Mouse (Mus musculus) heart, embryonic 14.5 days (tissue): Measurements from ENCODE around the gene Ankrd36. TPM values are rescaled to one million over a fixed set of nuclear protein-coding genes. Genes with fewer than 3 reads are reported as not detected.
"Not testable (repeated sequence)": the region's sequence is repeated elsewhere in the genome, so short reads cannot be mapped to it uniquely, and the experiment has no call there.

ENCODE experiments used
- ATAC-seq: fragments of 200-750 bp; cut with Nextera tagmentation; 2 replicates; pipeline ENCODE4 v1.8.0; 2017; ENCODE audit warnings: low read depth, moderate TSS enrichment; ENCODE audit not compliant: insufficient number of reproducible peaks, insufficient read depth, low FRiP score
- H3K27ac ChIP-seq, 2 experiments: fragments of 200-500 bp in 1 of 2; fragments of 300-500 bp in 1 of 2; sonication (generic) in 1 of 2; replicated peaks in 1 of 2; 2 replicates each; pipeline ENCODE4 v1.5.1; 2012 to 2014; ENCODE audit warnings: low read depth in 2 of 2, low read length in 2 of 2, control low read depth in 1 of 2, mild to moderate bottlenecking in 1 of 2, mixed read lengths in 1 of 2; ENCODE audit not compliant: control insufficient read depth in 1 of 2, insufficient read depth in 1 of 2
- H3K27me3 ChIP-seq: fragments of 300-500 bp; sonication (generic); 2 replicates; pipeline ENCODE4 v1.6.1; 2014; ENCODE audit warnings: mild to moderate bottlenecking, low read length, control low read depth; ENCODE audit not compliant: control insufficient read depth, insufficient read depth
- H3K36me3 ChIP-seq: fragments of 300-500 bp; sonication (generic); 2 replicates; pipeline ENCODE4 v1.6.1; 2014; ENCODE audit warnings: mild to moderate bottlenecking, control low read depth, low read length, mixed read lengths; ENCODE audit not compliant: control insufficient read depth, insufficient read depth
- H3K4me1 ChIP-seq, 2 experiments: fragments of 200-500 bp in 1 of 2; fragments of 300-500 bp in 1 of 2; sonication (generic) in 1 of 2; 2 replicates each; pipeline ENCODE4 v1.6.1; 2012 to 2014; ENCODE audit warnings: low read length in 2 of 2, control low read depth in 1 of 2, mixed read lengths in 1 of 2; ENCODE audit not compliant: control insufficient read depth in 2 of 2, insufficient read depth in 2 of 2
- H3K4me2 ChIP-seq: fragments of 300-500 bp; sonication (generic); 2 replicates; pipeline ENCODE4 v1.6.1; 2014; ENCODE audit warnings: mild to moderate bottlenecking, low read length
- H3K4me3 ChIP-seq, 2 experiments: fragments of 200-500 bp in 1 of 2; fragments of 300-500 bp in 1 of 2; sonication (generic) in 1 of 2; 2 replicates each; pipeline ENCODE4 v1.5.1; 2012 to 2014; ENCODE audit warnings: low read length in 2 of 2, mild to moderate bottlenecking in 2 of 2, control low read depth in 1 of 2, low read depth in 1 of 2, moderate library complexity in 1 of 2; ENCODE audit not compliant: control insufficient read depth in 1 of 2, insufficient read depth in 1 of 2
- H3K9ac ChIP-seq: fragments of 300-500 bp; sonication (generic); 2 replicates; pipeline ENCODE4 v1.6.1; 2014; ENCODE audit warnings: mild to moderate bottlenecking, low read length
- H3K9me3 ChIP-seq: fragments of 300-500 bp; sonication (generic); 2 replicates; pipeline ENCODE4 v1.6.1; 2016; ENCODE audit warnings: low read length, control low read depth; ENCODE audit not compliant: control insufficient read depth
- WGBS: fragments of 180-500 bp; shearing (Covaris S2); extraction: QIAGEN DNeasy Blood & Tissue Kit; methylation state at CpG from one replicate; pipeline ENCODE4 v1.1.7; 2014; 5-methylcytosine and 5-hydroxymethylcytosine counted together
- polyA plus RNA-seq: library from polyadenylated mRNA; unstranded; fragments of >200 nt; fragmentation: Nextera tagmentation; extraction: Ambion mirVana; gene quantifications from 2 replicates; pipeline ENCODE4 v1.2.1, GENCODE M21; 2014

Gene Ankrd36
- polyA plus RNA-seq, 1 experiment from 2014 or later: not detected

DNA sequence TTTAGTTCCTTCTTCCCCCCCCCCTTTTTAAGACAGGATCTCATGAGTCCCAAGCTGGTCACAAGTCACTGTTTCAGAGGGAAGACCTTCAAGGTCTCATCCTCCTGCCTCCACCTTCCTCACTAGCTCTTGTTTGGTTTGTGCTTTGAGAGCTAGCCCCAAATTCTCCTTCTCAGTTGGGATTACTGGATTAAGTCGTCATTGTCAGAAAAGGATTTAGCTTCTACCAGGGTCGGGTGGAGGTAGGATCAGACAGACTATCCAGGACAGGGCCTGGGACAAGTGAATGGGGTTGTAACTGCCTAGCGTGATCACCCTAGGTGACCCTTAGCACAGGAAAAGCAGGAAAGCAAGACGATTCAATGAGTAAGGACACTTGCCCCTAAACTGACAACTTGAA is 29.2 kb upstream of the Ankrd36 start:
- WGBS: 58% methylated on average over 4 of the region's 4 CpGs
- no peak overlapping the region for H3K27ac ChIP-seq
- peak overlapping the region in 1 of 2 experiments; percentile 65; a peak in 2 of 4 replicates for H3K4me3 ChIP-seq
- H3K9ac ChIP-seq: peak overlapping the region; percentile 89
- peaks cover 3 to 12% of the 10 kb centered on the region in 2 experiments; a peak in 3 of 4 replicates for H3K4me1 ChIP-seq
- H3K4me2 ChIP-seq: peak overlapping the region; percentile 60
- no peaks in the 10 kb centered on the region for H3K27me3 ChIP-seq
- H3K9me3 ChIP-seq: no peaks in the 10 kb centered on the region
- no peak for ATAC-seq
- H3K36me3 ChIP-seq: peaks cover 29% of the 10 kb centered on the region

DNA sequence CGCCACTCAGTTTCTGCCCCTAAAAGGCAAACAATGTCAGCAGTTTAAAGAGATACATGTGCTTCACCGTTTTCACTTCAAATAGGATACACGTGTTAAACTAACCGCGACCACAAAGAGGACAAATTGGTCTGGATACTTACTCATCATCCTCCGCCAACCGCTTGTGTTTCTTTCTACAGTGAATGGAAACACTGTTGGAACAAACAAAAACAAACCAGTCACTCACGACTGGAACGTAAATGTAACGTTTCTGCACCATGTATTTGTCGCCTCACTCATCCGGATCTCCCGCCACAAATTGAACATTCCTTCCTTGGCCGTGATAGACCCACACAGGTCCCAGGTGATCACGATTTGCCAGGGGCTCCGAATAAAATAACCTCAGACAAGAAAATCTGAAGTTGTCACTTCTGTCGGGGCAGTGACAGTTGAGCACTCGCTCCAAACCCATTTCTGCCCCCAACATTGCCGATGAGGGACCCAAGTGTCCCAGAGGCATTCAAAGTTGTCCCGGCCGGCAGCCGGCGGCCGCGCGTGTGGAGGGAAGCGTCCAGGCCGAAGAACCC is 28.2 kb upstream of the Ankrd36 start:
- WGBS: 1% methylated on average over 28 of the region's 28 CpGs
- peaks cover 26% of the 10 kb centered on the region for H3K36me3 ChIP-seq
- no peak for ATAC-seq

DNA sequence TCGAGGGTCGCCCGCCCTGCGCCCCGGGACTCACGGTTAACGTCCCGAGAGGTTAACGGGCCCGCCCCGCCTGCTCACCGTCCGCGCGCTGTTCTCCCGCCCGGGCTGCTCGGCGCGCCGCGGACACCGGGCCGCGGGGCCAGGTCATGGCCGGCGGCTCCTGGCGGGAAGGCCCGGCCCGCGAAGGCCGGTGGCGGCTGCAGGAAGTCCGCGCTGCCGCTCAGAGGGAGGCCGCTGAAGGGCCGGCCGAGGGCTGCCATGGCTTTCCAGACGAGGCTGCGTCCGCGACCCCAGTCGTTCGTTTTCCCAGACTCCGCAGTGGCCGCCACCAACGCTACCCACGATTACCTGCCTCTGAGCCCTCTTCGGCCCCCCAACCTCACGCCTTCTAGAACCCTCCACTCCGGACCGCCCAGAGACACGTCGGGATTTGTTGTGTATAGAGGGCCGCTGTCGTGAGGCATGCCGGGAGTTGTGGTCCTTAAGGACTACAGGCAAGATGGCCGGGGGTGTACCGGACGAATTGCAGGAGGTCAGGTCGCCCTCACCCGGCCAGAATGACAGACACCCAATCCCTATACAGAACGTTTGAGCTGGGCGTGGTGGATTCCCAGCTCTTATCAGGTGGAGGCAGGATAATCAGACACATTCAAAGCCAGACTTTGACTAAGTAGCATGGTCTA is 27.5 kb upstream of the Ankrd36 start, which contains the start of gene Ccdc117:
TSS of gene Ccdc117 (minus strand) at position 389 of the 683 bp plus-strand sequence.
- Histone ChIP-seq H3K4me3 (peak within 1 kb of the TSS; percentile 56 to 65), H3K4me2 (peak within 1 kb of the TSS; percentile 60), H3K36me3 (peaks cover 20% of the 10 kb centered on the region), H3K9ac (peak within 1 kb of the TSS; percentile 89), H3K27me3 (no peaks in the 10 kb centered on the region), H3K4me1 (peaks cover 3 to 12% of the 10 kb centered on the region in 2 experiments; a peak in 3 of 4 replicates), H3K9me3 (no peaks in the 10 kb centered on the region), H3K27ac (peak within 1 kb of the TSS; percentile 72 to 81)
- WGBS: under 1% methylated on average over 65 of the region's 65 CpGs
- peak; percentile 99 for ATAC-seq

More for the DNA sequence above, 28.2 kb upstream of the Ankrd36 start:
- no peaks in the 10 kb centered on the region for H3K9me3 ChIP-seq
- peak overlapping the region; percentile 56 to 65 for H3K4me3 ChIP-seq
- peak overlapping the region; percentile 89 for H3K9ac ChIP-seq
- peaks cover 3 to 12% of the 10 kb centered on the region in 2 experiments; a peak in 3 of 4 replicates for H3K4me1 ChIP-seq
- H3K27ac ChIP-seq: peak overlapping the region; percentile 72 to 81; a peak in 3 of 4 replicates
- no peaks in the 10 kb centered on the region for H3K27me3 ChIP-seq
- peak overlapping the region; percentile 60 for H3K4me2 ChIP-seq

DNA sequence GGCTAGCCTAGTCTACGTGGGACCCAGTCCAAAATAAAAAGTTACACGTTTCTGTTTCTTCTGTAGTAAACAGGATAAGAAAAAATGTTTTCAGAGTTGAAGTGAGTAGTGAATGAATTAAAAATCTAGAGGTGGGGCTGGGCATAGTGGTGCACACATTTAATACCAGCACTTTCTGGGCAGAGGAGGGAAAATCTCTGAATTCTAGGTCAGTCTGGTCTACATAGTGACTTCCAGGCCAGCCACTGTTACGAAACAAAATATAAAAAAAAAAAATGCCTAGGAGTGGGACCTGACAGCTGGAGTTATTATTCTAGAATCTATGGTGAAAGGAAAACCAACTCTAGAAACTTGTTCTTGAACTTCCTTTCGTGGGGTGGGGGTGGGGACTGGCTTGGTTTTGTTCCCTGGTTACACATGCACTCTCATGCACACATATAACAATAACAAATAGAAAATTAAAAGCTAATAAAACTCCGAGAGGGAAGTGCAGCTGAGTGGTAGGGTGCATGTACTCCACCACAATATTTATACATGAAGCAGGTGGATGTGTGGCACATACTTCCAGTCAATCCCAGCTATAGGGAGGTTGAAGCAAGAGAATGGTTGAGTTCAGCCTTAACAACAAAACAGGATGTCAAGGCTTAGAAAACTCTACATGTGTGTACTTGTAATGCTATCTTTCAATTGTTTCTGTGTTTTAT is 26.9 kb upstream of the Ankrd36 start:
- WGBS: 51% methylated on average over 5 of the region's 5 CpGs
- Histone ChIP-seq H3K4me1 (peaks cover 3 to 12% of the 10 kb centered on the region in 2 experiments; a peak in 3 of 4 replicates), H3K9me3 (no peaks in the 10 kb centered on the region), H3K36me3 (peaks cover 18% of the 10 kb centered on the region), H3K27me3 (no peaks in the 10 kb centered on the region), H3K4me3 (no peak overlapping the region), H3K27ac (peak overlapping the region in 1 of 2 experiments; percentile 17; a peak in 1 of 4 replicates), H3K9ac (no peak overlapping the region), H3K4me2 (peak overlapping the region; percentile 60)
- ATAC-seq: no peak; the same call in 1 of the 2 replicates

DNA sequence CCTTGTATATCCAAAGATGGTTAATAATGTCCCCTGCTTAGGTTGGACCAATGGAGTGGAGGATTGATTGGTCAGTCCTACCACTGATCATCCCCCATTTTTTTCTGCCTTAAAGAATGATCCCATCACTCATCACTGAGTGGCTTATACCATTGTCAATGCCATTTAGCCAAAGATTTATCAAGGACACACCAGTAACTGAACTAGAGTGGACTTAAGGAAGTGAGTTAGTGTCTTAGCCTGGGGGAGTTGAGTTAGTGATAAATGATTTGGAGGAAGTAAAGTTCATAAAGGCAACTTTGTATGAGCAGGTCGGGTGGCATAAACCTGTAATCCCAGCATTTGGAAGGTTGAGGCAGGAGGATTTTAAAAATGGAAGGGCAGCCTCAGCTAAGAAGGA is 26.2 kb upstream of the Ankrd36 start:
- 85% methylated on average over 1 of the region's 1 CpGs for WGBS
- no peak for ATAC-seq
- Histone ChIP-seq H3K36me3 (peaks cover 15% of the 10 kb centered on the region), H3K4me1 (peaks cover 3 to 12% of the 10 kb centered on the region in 2 experiments; a peak in 3 of 4 replicates), H3K4me3 (no peak overlapping the region), H3K27ac (no peak overlapping the region), H3K4me2 (no peak overlapping the region), H3K9ac (no peak overlapping the region), H3K27me3 (no peaks in the 10 kb centered on the region), H3K9me3 (no peaks in the 10 kb centered on the region)

DNA sequence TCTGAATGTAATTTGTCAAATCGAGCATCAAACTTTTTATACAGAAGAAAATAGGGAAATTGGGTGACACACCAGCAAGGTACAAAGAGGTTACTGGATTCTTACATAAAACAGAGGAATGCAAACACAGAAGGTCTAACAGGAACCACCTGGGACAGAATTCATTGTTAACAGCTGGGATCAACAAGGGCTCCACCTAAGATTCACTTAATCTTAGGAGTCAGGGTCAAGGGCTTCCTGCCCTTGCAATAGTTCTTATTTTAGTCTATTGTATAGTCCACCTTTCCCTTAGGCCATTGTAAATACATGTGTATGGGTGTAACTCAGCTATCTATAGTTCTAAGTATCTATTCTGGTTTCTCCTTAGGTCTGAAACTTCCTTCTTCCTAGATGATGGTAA is 24.8 kb upstream of the Ankrd36 start:
- 74% methylated on average over 1 of the region's 1 CpGs for WGBS

DNA sequence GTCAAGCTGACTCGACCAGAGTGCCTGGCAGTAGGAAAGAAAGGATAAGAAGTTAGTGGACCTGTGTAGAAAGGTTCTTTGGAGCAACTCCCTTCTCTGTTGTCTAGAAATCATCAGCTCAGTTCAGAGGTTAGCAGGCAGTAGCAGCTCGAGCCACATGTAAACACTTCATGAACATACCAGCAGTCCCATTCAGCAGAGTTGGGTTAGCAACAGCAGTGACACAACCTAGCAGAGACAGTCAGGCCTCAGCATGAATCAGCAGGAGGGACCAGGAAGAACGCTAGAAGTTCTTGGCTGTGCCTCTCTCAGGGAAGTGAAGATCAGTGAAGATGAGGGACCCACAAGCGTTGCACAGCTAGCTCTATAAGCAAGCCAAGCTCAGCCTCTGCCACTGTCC is 24.0 kb upstream of the Ankrd36 start:
- 71% methylated on average over 4 of the region's 4 CpGs for WGBS
- no peaks in the 10 kb centered on the region for H3K27me3 ChIP-seq
- H3K4me1 ChIP-seq: peaks cover under 1 to 8% of the 10 kb centered on the region in 2 experiments; a peak in 3 of 4 replicates
- no peak overlapping the region for H3K9ac ChIP-seq
- H3K4me3 ChIP-seq: no peak overlapping the region
- no peaks in the 10 kb centered on the region for H3K36me3 ChIP-seq
- H3K9me3 ChIP-seq: no peaks in the 10 kb centered on the region
- H3K27ac ChIP-seq: no peak overlapping the region
- no peak overlapping the region for H3K4me2 ChIP-seq
- no peak for ATAC-seq

More for the DNA sequence above, 24.8 kb upstream of the Ankrd36 start:
- H3K9me3 ChIP-seq, H3K36me3 ChIP-seq, H3K27ac ChIP-seq, H3K4me3 ChIP-seq, ATAC-seq, H3K27me3 ChIP-seq, H3K4me2 ChIP-seq, H3K9ac ChIP-seq: not testable (repeated sequence)
- H3K4me1 ChIP-seq: peaks cover 3 to 12% of the 10 kb centered on the region in 2 experiments; a peak in 3 of 4 replicates
